Mouse (Mus musculus) midbrain, embryonic 16.5 days (tissue): ENCODE measurements at regions not wholly inside any gene's neighbourhood (a gene's known extent, or its start where the extent isn't known, plus 50 kb on each side); places are given as distances from the start of the nearest gene placed in this dataset.

Experiments
- ATAC-seq: fragments of 200-750 bp; cut with Nextera tagmentation; 2 replicates; pipeline ENCODE4 v1.8.0; 2017; ENCODE audit warnings: moderate TSS enrichment
- H3K27ac ChIP-seq: fragments of 300-500 bp; sonication (generic); 2 replicates; pipeline ENCODE4 v1.5.1; 2014; ENCODE audit warnings: mild to moderate bottlenecking, low read length, mixed read lengths
- H3K27me3 ChIP-seq: fragments of 300-500 bp; sonication (generic); 2 replicates; pipeline ENCODE4 v1.6.1; 2014; ENCODE audit warnings: low read depth, low read length, mixed read lengths; ENCODE audit not compliant: control insufficient read depth, insufficient read depth
- H3K36me3 ChIP-seq: fragments of 300-500 bp; sonication (generic); 2 replicates; pipeline ENCODE4 v1.6.1; 2014; ENCODE audit warnings: mild to moderate bottlenecking, low read length, moderate library complexity, mixed read lengths; ENCODE audit not compliant: control insufficient read depth, insufficient read depth
- H3K4me1 ChIP-seq: fragments of 300-500 bp; sonication (generic); 2 replicates; pipeline ENCODE4 v1.6.1; 2014; ENCODE audit warnings: mild to moderate bottlenecking, low read length, mixed read lengths; ENCODE audit not compliant: control insufficient read depth, insufficient read depth
- H3K4me2 ChIP-seq: fragments of 300-500 bp; sonication (generic); 2 replicates; pipeline ENCODE4 v1.6.1; 2014; ENCODE audit warnings: mild to moderate bottlenecking, low read length, mixed read lengths
- H3K4me3 ChIP-seq: fragments of 300-500 bp; sonication (generic); 2 replicates; pipeline ENCODE4 v1.5.1; 2014; ENCODE audit warnings: low read depth, mild to moderate bottlenecking, low read length, moderate library complexity, mixed read lengths
- H3K9ac ChIP-seq: fragments of 300-500 bp; sonication (generic); 2 replicates; pipeline ENCODE4 v1.6.1; 2014; ENCODE audit warnings: low read depth, low read length, mixed read lengths
- H3K9me3 ChIP-seq: fragments of 300-500 bp; sonication (generic); replicated peaks from 2 replicates; pipeline ENCODE4 v1.6.1; 2014; ENCODE audit warnings: mild to moderate bottlenecking, low read length, mixed read lengths; ENCODE audit not compliant: control insufficient read depth, poor library complexity, severe bottlenecking
- WGBS: fragments of 180-500 bp; shearing (Covaris S2); extraction: QIAGEN DNeasy Blood & Tissue Kit; methylation state at CpG from one replicate; pipeline ENCODE4 v1.1.7; 2014; 5-methylcytosine and 5-hydroxymethylcytosine counted together

- H3K4me1 ChIP-seq = peaks cover 52% of the 10 kb centered on the region
- no peak overlapping the region for H3K27ac ChIP-seq
- ATAC-seq = no peak
- no peak overlapping the region for H3K9ac ChIP-seq
- H3K36me3 ChIP-seq = no peaks in the 10 kb centered on the region
- no peaks in the 10 kb centered on the region for H3K9me3 ChIP-seq
- no peaks in the 10 kb centered on the region for H3K27me3 ChIP-seq
- no peak overlapping the region for H3K4me2 ChIP-seq
- H3K4me3 ChIP-seq = no peak overlapping the region
- 80% methylated on average over 3 of the region's 3 CpGs for WGBS
Observed at GRCm38 (mm10) chr14:24766260-24766659, 279.3 kb downstream of the Rps24 start.

- no peak overlapping the region for H3K4me2 ChIP-seq
- H3K9me3 ChIP-seq = no peaks in the 10 kb centered on the region
- no peak overlapping the region for H3K27ac ChIP-seq
- H3K4me1 ChIP-seq = peaks cover 47% of the 10 kb centered on the region
- no peak overlapping the region for H3K4me3 ChIP-seq
- H3K27me3 ChIP-seq = no peaks in the 10 kb centered on the region
- WGBS = 93% methylated on average over 2 of the region's 2 CpGs
- H3K36me3 ChIP-seq = no peaks in the 10 kb centered on the region
- no peak overlapping the region for H3K9ac ChIP-seq
- no peak for ATAC-seq
Observed at GRCm38 (mm10) chr14:24766690-24767089, 279.8 kb downstream of the Rps24 start.

GRCm38 (mm10) chr14:24767316-24767715 lies 280.4 kb downstream of the Rps24 start:
- no peaks in the 10 kb centered on the region for H3K27me3 ChIP-seq
- no peaks in the 10 kb centered on the region for H3K36me3 ChIP-seq
- 76% methylated on average over 5 of the region's 5 CpGs for WGBS
- no peaks in the 10 kb centered on the region for H3K9me3 ChIP-seq
- H3K27ac ChIP-seq = no peak overlapping the region
- no peak overlapping the region for H3K4me3 ChIP-seq
- H3K4me2 ChIP-seq = no peak overlapping the region
- no peak overlapping the region for H3K9ac ChIP-seq
- no peak for ATAC-seq
- peaks cover 41% of the 10 kb centered on the region for H3K4me1 ChIP-seq

- no peak overlapping the region for H3K9ac ChIP-seq
- no peak overlapping the region for H3K27ac ChIP-seq
- H3K36me3 ChIP-seq = no peaks in the 10 kb centered on the region
- WGBS = 84% methylated on average over 5 of the region's 5 CpGs
- no peaks in the 10 kb centered on the region for H3K27me3 ChIP-seq
- H3K4me1 ChIP-seq = peaks cover 35% of the 10 kb centered on the region
- ATAC-seq = no peak
- H3K4me3 ChIP-seq = no peak overlapping the region
- no peaks in the 10 kb centered on the region for H3K9me3 ChIP-seq
- no peak overlapping the region for H3K4me2 ChIP-seq
Observed at GRCm38 (mm10) chr14:24767964-24768363, 281.0 kb downstream of the Rps24 start.

GRCm38 (mm10) chr14:24769451-24769850 lies 282.5 kb downstream of the Rps24 start:
- H3K36me3 ChIP-seq = no peaks in the 10 kb centered on the region
- no peak overlapping the region for H3K4me3 ChIP-seq
- no peak for ATAC-seq
- no peak overlapping the region for H3K9ac ChIP-seq
- no peaks in the 10 kb centered on the region for H3K9me3 ChIP-seq
- no peaks in the 10 kb centered on the region for H3K27me3 ChIP-seq
- 60% methylated on average over 3 of the region's 3 CpGs for WGBS
- H3K4me2 ChIP-seq = no peak overlapping the region
- no peak overlapping the region for H3K27ac ChIP-seq
- H3K4me1 ChIP-seq = peaks cover 26% of the 10 kb centered on the region

GRCm38 (mm10) chr14:24770015-24770977 lies 283.4 kb downstream of the Rps24 start:
- WGBS = 12% methylated on average over 11 of the region's 11 CpGs
- no peaks in the 10 kb centered on the region for H3K36me3 ChIP-seq
- H3K4me1 ChIP-seq = peaks cover 18% of the 10 kb centered on the region
- no peak overlapping the region for H3K4me3 ChIP-seq
- no peaks in the 10 kb centered on the region for H3K27me3 ChIP-seq
- no peak overlapping the region for H3K27ac ChIP-seq
- H3K9ac ChIP-seq = peak overlapping the region; percentile 13; the same call in 1 of the 2 replicates
- H3K9me3 ChIP-seq = no peaks in the 10 kb centered on the region
- 0 out of 2 replicates have a peak, but pooled peaks have one; percentile 19 for ATAC-seq
- H3K4me2 ChIP-seq = no peak overlapping the region

GRCm38 (mm10) chr14:24771663-24772062 lies 284.7 kb downstream of the Rps24 start:
- Histone ChIP-seq H3K36me3 (no peaks in the 10 kb centered on the region), H3K27ac (no peak overlapping the region), H3K9ac (no peak overlapping the region), H3K27me3 (no peaks in the 10 kb centered on the region), H3K4me2 (no peak overlapping the region), H3K4me1 (peaks cover 13% of the 10 kb centered on the region), H3K9me3 (no peaks in the 10 kb centered on the region), H3K4me3 (no peak overlapping the region)
- ATAC-seq = no peak
- WGBS = 87% methylated on average over 1 of the region's 1 CpGs

GRCm38 (mm10) chr14:24772129-24772528 lies 285.2 kb downstream of the Rps24 start:
- Histone ChIP-seq H3K9ac (no peak overlapping the region), H3K27me3 (no peaks in the 10 kb centered on the region), H3K9me3 (no peaks in the 10 kb centered on the region), H3K4me1 (peaks cover 13% of the 10 kb centered on the region), H3K4me3 (no peak overlapping the region), H3K4me2 (no peak overlapping the region), H3K36me3 (no peaks in the 10 kb centered on the region), H3K27ac (no peak overlapping the region)
- WGBS = 78% methylated on average over 4 of the region's 4 CpGs
- ATAC-seq = no peak
